Mouse (Mus musculus): Measurements from ENCODE around the gene Abcd2. TPM values are rescaled to one million over a fixed set of nuclear protein-coding genes. Genes with fewer than 3 reads are reported as not detected.

Gene Abcd2
- polyA plus RNA-seq, 1 experiment, result 26.0 TPM

- Histone ChIP-seq H3K27ac (ENCODE audit: insufficient read depth, low read length) (no peak overlapping the region), H3K4me3 (replicated peaks; ENCODE audit: insufficient read depth, low read depth, low read length) (no peak overlapping the region), H3K27me3 (ENCODE audit: control insufficient read depth, insufficient read depth, low read length) (no peaks in the 10 kb centered on the region), H3K4me1 (ENCODE audit: control insufficient read depth, insufficient read depth, low read length) (0 out of 2 replicates have a peak, but pooled peaks cover 4% of the 10 kb centered on the region)
- no peak for TF ChIP-seq CTCF (IDR thresholded peaks at IDR 0.05; ENCODE audit: borderline replicate concordance, insufficient read depth, low read depth, low read length)
- no peak for TF ChIP-seq POLR2A (IDR thresholded peaks at IDR 0.05; ENCODE audit: borderline replicate concordance, insufficient read depth, low read length)
- 88% methylated on average over 4 of the region's 4 CpGs for WGBS
- DNase-seq, result no peak
Measured at GRCm38 (mm10) chr15:91172193-91172592, 19.4 kb downstream of the Abcd2 start.

GRCm38 (mm10) chr15:91171332-91171731 is 20.3 kb downstream of the Abcd2 start:
- no peaks in the 10 kb centered on the region for H3K27me3 ChIP-seq (ENCODE audit: control insufficient read depth, insufficient read depth, low read length)
- 0 out of 2 replicates have a peak, but pooled peaks cover 4% of the 10 kb centered on the region for H3K4me1 ChIP-seq (ENCODE audit: control insufficient read depth, insufficient read depth, low read length)
- H3K4me3 ChIP-seq (replicated peaks; ENCODE audit: insufficient read depth, low read depth, low read length), result no peak overlapping the region
- 82% methylated on average over 4 of the region's 4 CpGs for WGBS
- no peak overlapping the region for H3K27ac ChIP-seq (ENCODE audit: insufficient read depth, low read length)
- no peak for DNase-seq
- TF ChIP-seq CTCF (IDR thresholded peaks at IDR 0.05; ENCODE audit: borderline replicate concordance, insufficient read depth, low read depth, low read length) (no peak), POLR2A (IDR thresholded peaks at IDR 0.05; ENCODE audit: borderline replicate concordance, insufficient read depth, low read length) (no peak)

DNA sequence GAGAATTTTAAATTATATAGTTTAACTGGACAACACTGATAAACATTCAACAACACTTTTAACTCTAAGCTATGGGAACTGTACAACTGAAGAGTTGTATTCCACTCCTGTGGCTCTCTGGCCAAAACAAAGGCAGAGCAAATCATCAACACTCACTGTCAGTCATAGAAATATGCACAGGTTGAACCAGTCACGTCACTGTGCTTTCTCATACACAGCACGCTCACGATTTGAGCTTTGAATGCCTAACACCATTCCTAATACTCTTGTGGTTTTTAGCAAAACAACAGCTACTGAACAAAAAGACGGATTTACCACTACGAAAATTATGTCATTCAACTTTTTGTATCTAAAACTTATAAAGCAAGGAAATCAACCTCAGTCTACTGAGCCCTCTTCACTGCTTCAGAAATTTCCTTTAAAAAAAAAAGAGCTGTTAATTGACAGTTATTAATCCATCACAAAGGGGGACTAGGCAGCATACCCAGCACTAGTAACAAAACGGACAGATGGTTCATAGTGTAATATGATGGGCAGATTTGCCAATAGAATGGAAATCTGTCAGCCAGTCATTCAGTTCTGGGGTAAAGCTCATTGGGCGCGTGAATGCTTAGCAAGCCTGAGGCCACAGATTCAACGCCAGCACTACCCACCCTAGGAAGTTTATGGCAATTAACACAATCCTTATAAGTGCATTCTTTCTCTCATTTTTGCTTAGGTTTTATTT is 20.8 kb downstream of the Abcd2 start:
- DNase-seq, result no peak
- 56% methylated on average over 9 of the region's 9 CpGs for WGBS
- TF ChIP-seq POLR2A (IDR thresholded peaks at IDR 0.05; ENCODE audit: borderline replicate concordance, insufficient read depth, low read length) (no peak), CTCF (IDR thresholded peaks at IDR 0.05; ENCODE audit: borderline replicate concordance, insufficient read depth, low read depth, low read length) (no peak)
- Histone ChIP-seq H3K27me3 (ENCODE audit: control insufficient read depth, insufficient read depth, low read length) (no peaks in the 10 kb centered on the region), H3K27ac (ENCODE audit: insufficient read depth, low read length) (no peak overlapping the region), H3K4me1 (ENCODE audit: control insufficient read depth, insufficient read depth, low read length) (0 out of 2 replicates have a peak, but pooled peaks cover 4% of the 10 kb centered on the region), H3K4me3 (replicated peaks; ENCODE audit: insufficient read depth, low read depth, low read length) (no peak overlapping the region)

DNA sequence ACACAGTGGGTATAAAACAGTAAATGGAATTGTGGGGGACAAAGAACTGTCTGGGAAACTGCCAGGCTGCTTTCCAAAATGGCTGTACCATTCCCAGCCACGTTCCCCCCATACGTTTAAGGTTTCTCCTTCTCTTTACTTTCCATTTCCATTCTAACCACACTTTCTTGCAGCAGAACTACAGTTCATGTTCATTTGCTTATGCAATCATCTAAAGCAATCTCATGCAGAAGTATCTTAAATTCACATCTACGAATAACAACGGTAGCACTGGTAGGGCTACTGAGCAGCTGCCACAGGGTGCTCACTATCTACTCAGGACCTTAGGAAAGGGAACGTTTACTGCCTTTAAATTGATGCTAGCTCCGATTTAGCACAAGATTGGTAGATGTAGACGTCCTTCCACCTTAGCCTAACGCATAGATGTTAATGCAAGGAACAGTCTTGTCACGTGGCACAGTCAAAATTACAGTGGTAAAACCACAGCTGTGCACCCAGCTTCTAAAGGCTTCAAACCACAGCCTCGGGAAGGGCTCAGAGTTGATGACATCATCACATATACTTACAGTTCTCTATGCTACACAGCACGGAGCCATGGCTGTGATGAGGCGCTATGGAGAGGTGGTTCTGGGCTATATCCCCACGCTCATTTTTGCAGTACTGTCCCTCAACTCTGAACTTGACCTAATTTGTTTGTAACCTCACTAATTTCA is 23.6 kb downstream of the Abcd2 start:
- WGBS, result 91% methylated on average over 13 of the region's 13 CpGs
- H3K27me3 ChIP-seq (ENCODE audit: control insufficient read depth, insufficient read depth, low read length), result no peaks in the 10 kb centered on the region
- DNase-seq, result no peak
- 0 out of 2 replicates have a peak, but pooled peaks cover 4% of the 10 kb centered on the region for H3K4me1 ChIP-seq (ENCODE audit: control insufficient read depth, insufficient read depth, low read length)
- H3K4me3 ChIP-seq (replicated peaks; ENCODE audit: insufficient read depth, low read depth, low read length), result no peak overlapping the region
- TF ChIP-seq POLR2A (IDR thresholded peaks at IDR 0.05; ENCODE audit: borderline replicate concordance, insufficient read depth, low read length) (no peak), CTCF (IDR thresholded peaks at IDR 0.05; ENCODE audit: borderline replicate concordance, insufficient read depth, low read depth, low read length) (no peak)
- no peak overlapping the region for H3K27ac ChIP-seq (ENCODE audit: insufficient read depth, low read length)

- Histone ChIP-seq H3K4me3 (replicated peaks; ENCODE audit: insufficient read depth, low read depth, low read length) (no peak overlapping the region), H3K27ac (ENCODE audit: insufficient read depth, low read length) (no peak overlapping the region), H3K4me1 (ENCODE audit: control insufficient read depth, insufficient read depth, low read length) (no peaks in the 10 kb centered on the region), H3K27me3 (ENCODE audit: control insufficient read depth, insufficient read depth, low read length) (no peaks in the 10 kb centered on the region)
- TF ChIP-seq POLR2A (IDR thresholded peaks at IDR 0.05; ENCODE audit: borderline replicate concordance, insufficient read depth, low read length), result no peak
- peak; percentile 42; the same call in 1 of the 2 replicates for TF ChIP-seq CTCF (IDR thresholded peaks at IDR 0.05; ENCODE audit: borderline replicate concordance, insufficient read depth, low read depth, low read length)
- peak; percentile 40 to 56 for DNase-seq
- 6% methylated on average over 5 of the region's 5 CpGs for WGBS
Measured at GRCm38 (mm10) chr15:91165021-91165420, 26.6 kb downstream of the Abcd2 start.

GRCm38 (mm10) chr15:91163454-91163853 is 28.1 kb downstream of the Abcd2 start:
- no peak for DNase-seq
- no peak for TF ChIP-seq POLR2A (IDR thresholded peaks at IDR 0.05; ENCODE audit: borderline replicate concordance, insufficient read depth, low read length)
- no peak for TF ChIP-seq CTCF (IDR thresholded peaks at IDR 0.05; ENCODE audit: borderline replicate concordance, insufficient read depth, low read depth, low read length)
- 92% methylated on average over 2 of the region's 2 CpGs for WGBS
- no peak overlapping the region for H3K4me3 ChIP-seq (replicated peaks; ENCODE audit: insufficient read depth, low read depth, low read length)
- H3K27me3 ChIP-seq (ENCODE audit: control insufficient read depth, insufficient read depth, low read length), result no peaks in the 10 kb centered on the region
- H3K4me1 ChIP-seq (ENCODE audit: control insufficient read depth, insufficient read depth, low read length), result no peaks in the 10 kb centered on the region
- no peak overlapping the region for H3K27ac ChIP-seq (ENCODE audit: insufficient read depth, low read length)

DNA sequence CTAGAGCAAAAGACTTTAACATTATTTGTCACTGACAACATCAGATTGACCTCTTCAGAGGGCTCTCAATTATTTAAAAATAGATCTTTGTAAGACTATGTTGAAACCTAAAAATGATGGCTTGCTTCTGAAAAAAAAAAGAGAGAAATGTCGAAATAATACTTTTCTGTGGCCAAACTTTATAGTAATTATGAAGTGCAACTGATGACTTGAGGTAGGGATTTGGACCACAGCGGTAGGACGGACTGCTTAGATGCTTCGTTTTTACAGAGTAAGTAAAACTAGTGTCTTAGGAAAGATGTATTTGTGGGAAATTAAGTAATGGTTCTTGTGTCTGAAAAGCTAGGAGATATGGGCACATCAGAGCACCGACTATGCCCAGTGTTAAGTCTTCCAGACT is 30.4 kb downstream of the Abcd2 start:
- no peaks in the 10 kb centered on the region for H3K4me1 ChIP-seq (ENCODE audit: control insufficient read depth, insufficient read depth, low read length)
- H3K27ac ChIP-seq (ENCODE audit: insufficient read depth, low read length), result no peak overlapping the region
- H3K4me3 ChIP-seq (replicated peaks; ENCODE audit: insufficient read depth, low read depth, low read length), result no peak overlapping the region
- H3K27me3 ChIP-seq (ENCODE audit: control insufficient read depth, insufficient read depth, low read length), result no peaks in the 10 kb centered on the region
- TF ChIP-seq POLR2A (IDR thresholded peaks at IDR 0.05; ENCODE audit: borderline replicate concordance, insufficient read depth, low read length), result no peak
- TF ChIP-seq CTCF (IDR thresholded peaks at IDR 0.05; ENCODE audit: borderline replicate concordance, insufficient read depth, low read depth, low read length), result no peak
- WGBS, result 93% methylated on average over 5 of the region's 5 CpGs
- no peak for DNase-seq

GRCm38 (mm10) chr15:91153311-91153710 is 38.3 kb downstream of the Abcd2 start:
- WGBS, result 49% methylated on average over 3 of the region's 3 CpGs
- no peak for DNase-seq
- no peaks in the 10 kb centered on the region for H3K27me3 ChIP-seq (ENCODE audit: control insufficient read depth, insufficient read depth, low read length)
- no peak overlapping the region for H3K27ac ChIP-seq (ENCODE audit: insufficient read depth, low read length)
- TF ChIP-seq CTCF (IDR thresholded peaks at IDR 0.05; ENCODE audit: borderline replicate concordance, insufficient read depth, low read depth, low read length), result no peak
- TF ChIP-seq POLR2A (IDR thresholded peaks at IDR 0.05; ENCODE audit: borderline replicate concordance, insufficient read depth, low read length), result no peak
- H3K4me3 ChIP-seq (replicated peaks; ENCODE audit: insufficient read depth, low read depth, low read length), result no peak overlapping the region
- no peaks in the 10 kb centered on the region for H3K4me1 ChIP-seq (ENCODE audit: control insufficient read depth, insufficient read depth, low read length)
